Mouse (Mus musculus) megakaryocyte, embryonic 14.5 days (primary cell): Measurements from ENCODE around the gene Hoxa9.

Experiments
- FLI1 ChIP-seq: IDR thresholded peaks from 2 replicates; pipeline ENCODE4 v1.6.1; 2012; ENCODE audit warnings: low read length, inconsistent platforms, mixed read lengths
- GATA1 ChIP-seq: IDR thresholded peaks from 3 replicates; pipeline ENCODE4 v1.6.1; 2012; ENCODE audit warnings: mixed read lengths, low read length, inconsistent platforms, borderline replicate concordance

GRCm38 (mm10) chr6:52183311-52184080 is 47.4 kb downstream of the Hoxa9 start:
- no peak for TF ChIP-seq GATA1
- TF ChIP-seq FLI1: no peak
